Mouse (Mus musculus): ENCODE data around the gene Aldh3b1.

Aldh3b1 gene

GRCm38 (mm10) chr19:3912337-3913204 is 17.0 kb downstream of the Aldh3b1 start, which contains the start of gene Ndufs8:
Gene Ndufs8 (minus strand): TSS chr19:3912774.
- peak; percentile 94 for DNase-seq (ENCODE audit: low read depth, low spot score)

- DNase-seq (ENCODE audit: low read depth, low spot score), result no peak
These were observed 19.4 kb downstream of the Aldh3b1 start for GRCm38 (mm10) chr19:3910206-3910605.

GRCm38 (mm10) chr19:3907876-3908660 is 21.5 kb downstream of the Aldh3b1 start:
- DNase-seq (ENCODE audit: low read depth, low spot score), result no peak

GRCm38 (mm10) chr19:3906795-3907786 is 22.5 kb downstream of the Aldh3b1 start, which contains the start of gene Tcirg1:
Gene Tcirg1 (minus strand): TSS chr19:3907133.
- DNase-seq (ENCODE audit: low read depth, low spot score), result peak; percentile 54

GRCm38 (mm10) chr19:3906326-3906725 is 23.3 kb downstream of the Aldh3b1 start:
- no peak for DNase-seq (ENCODE audit: low read depth, low spot score)

GRCm38 (mm10) chr19:3905261-3905969 is 24.2 kb downstream of the Aldh3b1 start:
- DNase-seq (ENCODE audit: low read depth, low spot score), result no peak

- no peak for DNase-seq (ENCODE audit: low read depth, low spot score)
These were observed 25.3 kb downstream of the Aldh3b1 start for GRCm38 (mm10) chr19:3904363-3904675.

GRCm38 (mm10) chr19:3903648-3904362 is 25.8 kb downstream of the Aldh3b1 start:
- no peak for DNase-seq (ENCODE audit: low read depth, low spot score)

GRCm38 (mm10) chr19:3902966-3903365 is 26.6 kb downstream of the Aldh3b1 start:
- DNase-seq (ENCODE audit: low read depth, low spot score), result no peak

GRCm38 (mm10) chr19:3899618-3900017 is 30.0 kb downstream of the Aldh3b1 start:
- no peak for DNase-seq (ENCODE audit: low read depth, low spot score)

- no peak for DNase-seq (ENCODE audit: low read depth, low spot score)
These were observed 30.7 kb downstream of the Aldh3b1 start for GRCm38 (mm10) chr19:3898952-3899351.

GRCm38 (mm10) chr19:3897557-3897956 is 32.1 kb downstream of the Aldh3b1 start:
- DNase-seq (ENCODE audit: low read depth, low spot score), result no peak

- DNase-seq (ENCODE audit: low read depth, low spot score), result no peak
These were observed 33.4 kb downstream of the Aldh3b1 start for GRCm38 (mm10) chr19:3896208-3896607.

- no peak for DNase-seq (ENCODE audit: low read depth, low spot score)
These were observed 34.4 kb downstream of the Aldh3b1 start for GRCm38 (mm10) chr19:3895171-3895631.

GRCm38 (mm10) chr19:3894294-3894693 is 35.3 kb downstream of the Aldh3b1 start:
- no peak for DNase-seq (ENCODE audit: low read depth, low spot score)

- no peak for DNase-seq (ENCODE audit: low read depth, low spot score)
These were observed 36.0 kb downstream of the Aldh3b1 start for GRCm38 (mm10) chr19:3893545-3894116.

- no peak for DNase-seq (ENCODE audit: low read depth, low spot score)
These were observed 39.4 kb downstream of the Aldh3b1 start for GRCm38 (mm10) chr19:3890181-3890580.

GRCm38 (mm10) chr19:3889096-3889495 is 40.5 kb downstream of the Aldh3b1 start:
- DNase-seq (ENCODE audit: low read depth, low spot score), result no peak

GRCm38 (mm10) chr19:3884325-3884990 is 45.1 kb downstream of the Aldh3b1 start:
- no peak for DNase-seq (ENCODE audit: low read depth, low spot score)

All from embryo, embryonic 11.5 days (tissue).